Mouse (Mus musculus): ENCODE data around the gene Krt10. TPM values are rescaled to one million over a fixed set of nuclear protein-coding genes. Genes with fewer than 3 reads are reported as not detected.

Krt10 gene
- polyA plus RNA-seq (2015; fragmentation: Nextera tagmentation; extraction: Ambion mirVana) = 11.8 and 18.2 TPM in 2 replicates

- peaks cover 3% of the 10 kb centered on the region; the same call in 1 of the 2 replicates for H3K4me1 ChIP-seq (replicated peaks)
- ATAC-seq (replicated peaks; ENCODE audit: insufficient number of reproducible peaks, insufficient read depth, low FRiP score, low read depth) = no peak
- WGBS = 72% methylated on average over 4 of the region's 4 CpGs
- H3K9ac ChIP-seq = no peak within 1 kb of the TSS
- H3K4me2 ChIP-seq = no peak within 1 kb of the TSS
- peaks cover 7% of the 10 kb centered on the region for H3K27me3 ChIP-seq
- H3K36me3 ChIP-seq = no peaks in the 10 kb centered on the region
- no peak within 1 kb of the TSS for H3K4me3 ChIP-seq
- no peaks in the 10 kb centered on the region for H3K9me3 ChIP-seq (replicated peaks)
- H3K27ac ChIP-seq = no peak within 1 kb of the TSS
Measured at GRCm38 (mm10) chr11:99389264-99389663, at the start of gene Krt10. Krt10 (minus strand) TSS chr11:99389364.

- no peak for ATAC-seq (replicated peaks; ENCODE audit: insufficient number of reproducible peaks, insufficient read depth, low FRiP score, low read depth)
- H3K27me3 ChIP-seq = no peaks in the 10 kb centered on the region
- 21% methylated on average over 10 of the region's 10 CpGs for WGBS
- H3K36me3 ChIP-seq = no peaks in the 10 kb centered on the region
- H3K4me2 ChIP-seq = 0 out of 2 replicates have a peak within 1 kb of the TSS, but pooled peaks have one; percentile 11
- H3K4me1 ChIP-seq (replicated peaks) = peaks cover 4% of the 10 kb centered on the region; the same call in 1 of the 2 replicates
- no peak within 1 kb of the TSS for H3K4me3 ChIP-seq
- no peak within 1 kb of the TSS for H3K9ac ChIP-seq
- no peaks in the 10 kb centered on the region for H3K9me3 ChIP-seq (replicated peaks)
- no peak within 1 kb of the TSS for H3K27ac ChIP-seq
Measured at GRCm38 (mm10) chr11:99437972-99438371, 48.8 kb upstream of the Krt10 start, which contains the start of gene Krt20. Krt20 (minus strand) TSS chr11:99438150.

GRCm38 (mm10) chr11:99436625-99437024 lies 47.5 kb upstream of the Krt10 start:
- Histone ChIP-seq H3K9me3 (replicated peaks) (no peaks in the 10 kb centered on the region), H3K36me3 (no peaks in the 10 kb centered on the region), H3K4me2 (no peak overlapping the region), H3K4me1 (replicated peaks) (peaks cover 4% of the 10 kb centered on the region; the same call in 1 of the 2 replicates), H3K27me3 (no peaks in the 10 kb centered on the region), H3K27ac (no peak overlapping the region), H3K4me3 (no peak overlapping the region), H3K9ac (no peak overlapping the region)
- 47% methylated on average over 4 of the region's 4 CpGs for WGBS
- ATAC-seq (replicated peaks; ENCODE audit: insufficient number of reproducible peaks, insufficient read depth, low FRiP score, low read depth) = no peak

DNA sequence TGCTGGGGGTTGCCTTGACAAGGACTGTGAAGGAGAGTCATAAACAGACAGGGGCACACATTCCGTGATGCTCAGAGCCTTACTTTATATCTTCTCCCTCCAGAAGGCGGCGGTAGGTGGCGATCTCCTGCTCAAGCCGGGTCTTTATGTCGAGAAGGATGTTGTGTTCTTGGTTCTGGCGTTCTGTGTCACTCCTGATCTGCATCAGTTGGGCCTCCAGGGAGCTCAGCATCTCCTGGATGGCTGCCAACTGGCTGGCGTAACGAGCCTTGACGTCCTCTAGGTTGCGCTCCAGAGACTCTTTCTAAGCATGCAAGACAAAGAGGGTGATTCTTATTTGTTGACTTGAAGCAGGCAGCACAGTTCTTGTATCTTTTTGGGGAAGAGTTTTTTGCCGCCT lies 41.5 kb upstream of the Krt10 start:
- ATAC-seq (replicated peaks; ENCODE audit: insufficient number of reproducible peaks, insufficient read depth, low FRiP score, low read depth) = no peak
- Histone ChIP-seq H3K36me3 (no peaks in the 10 kb centered on the region), H3K4me3 (no peak overlapping the region), H3K9ac (no peak overlapping the region), H3K9me3 (replicated peaks) (no peaks in the 10 kb centered on the region), H3K4me2 (no peak overlapping the region), H3K27ac (no peak overlapping the region), H3K27me3 (no peaks in the 10 kb centered on the region), H3K4me1 (replicated peaks) (no peaks in the 10 kb centered on the region)
- 46% methylated on average over 12 of the region's 12 CpGs for WGBS

- Histone ChIP-seq H3K4me1 (replicated peaks) (no peaks in the 10 kb centered on the region), H3K36me3 (no peaks in the 10 kb centered on the region), H3K4me2 (no peak within 1 kb of the TSS), H3K27ac (no peak within 1 kb of the TSS), H3K27me3 (peaks cover 4% of the 10 kb centered on the region), H3K9ac (no peak within 1 kb of the TSS), H3K4me3 (no peak within 1 kb of the TSS), H3K9me3 (replicated peaks) (no peaks in the 10 kb centered on the region)
- WGBS = 71% methylated on average over 10 of the region's 10 CpGs
- ATAC-seq (replicated peaks; ENCODE audit: insufficient number of reproducible peaks, insufficient read depth, low FRiP score, low read depth) = no peak
Measured at GRCm38 (mm10) chr11:99422159-99422558, 33.0 kb upstream of the Krt10 start, which contains the start of gene Krt12. Krt12 (minus strand) TSS chr11:99422259.

- Histone ChIP-seq H3K9ac (no peak overlapping the region), H3K27me3 (peaks cover 9% of the 10 kb centered on the region), H3K9me3 (replicated peaks) (no peaks in the 10 kb centered on the region), H3K4me1 (replicated peaks) (no peaks in the 10 kb centered on the region), H3K36me3 (no peaks in the 10 kb centered on the region), H3K27ac (no peak overlapping the region), H3K4me2 (no peak overlapping the region), H3K4me3 (no peak overlapping the region)
- WGBS = 33% methylated on average over 10 of the region's 10 CpGs
- no peak for ATAC-seq (replicated peaks; ENCODE audit: insufficient number of reproducible peaks, insufficient read depth, low FRiP score, low read depth)
Measured at GRCm38 (mm10) chr11:99420586-99420985, 31.4 kb upstream of the Krt10 start.

DNA sequence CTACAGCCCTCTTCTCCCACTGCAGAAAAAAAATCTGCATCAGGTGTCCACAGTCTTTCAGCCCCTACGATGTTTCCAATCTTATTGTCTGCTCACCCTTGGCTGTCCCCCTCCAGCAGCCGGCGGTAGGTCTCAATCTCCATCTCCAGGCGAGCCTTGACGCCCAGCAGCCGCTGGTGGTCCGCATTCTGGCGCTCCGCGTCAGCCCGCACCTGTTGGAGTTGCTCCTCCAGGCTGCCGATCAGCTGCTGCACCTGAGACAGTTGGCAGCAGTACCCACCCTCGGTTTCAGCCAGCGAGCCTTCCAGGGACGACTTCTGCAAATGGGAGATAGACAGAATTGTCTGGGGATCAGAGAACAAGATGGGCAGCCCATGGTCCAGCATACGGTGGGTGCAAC lies 28.7 kb upstream of the Krt10 start:
- H3K4me3 ChIP-seq = no peak overlapping the region
- no peak overlapping the region for H3K27ac ChIP-seq
- no peak overlapping the region for H3K9ac ChIP-seq
- H3K9me3 ChIP-seq (replicated peaks) = no peaks in the 10 kb centered on the region
- H3K4me1 ChIP-seq (replicated peaks) = no peaks in the 10 kb centered on the region
- no peak overlapping the region for H3K4me2 ChIP-seq
- WGBS = 67% methylated on average over 16 of the region's 16 CpGs
- H3K36me3 ChIP-seq = no peaks in the 10 kb centered on the region
- ATAC-seq (replicated peaks; ENCODE audit: insufficient number of reproducible peaks, insufficient read depth, low FRiP score, low read depth) = no peak
- peaks cover 9% of the 10 kb centered on the region for H3K27me3 ChIP-seq

DNA sequence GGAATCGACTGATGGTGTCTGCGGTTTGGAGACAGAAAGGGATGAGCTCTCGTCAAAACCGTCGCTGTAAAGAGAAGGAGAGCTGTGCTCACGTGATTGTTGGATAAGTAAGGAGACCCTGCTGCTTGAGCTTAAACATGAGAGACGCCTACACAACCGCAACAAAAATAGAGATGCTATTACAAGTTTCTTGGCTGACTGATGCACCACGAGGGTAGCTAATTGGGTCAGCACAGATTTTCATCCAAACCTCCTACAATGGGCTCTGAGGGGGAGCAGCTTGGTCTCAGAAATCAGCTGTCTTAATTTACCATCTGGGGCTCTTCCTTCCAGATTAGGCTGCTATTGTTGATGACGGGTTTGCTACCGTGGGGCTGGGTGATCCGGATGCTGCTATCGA lies 27.7 kb upstream of the Krt10 start:
- Histone ChIP-seq H3K4me3 (no peak overlapping the region), H3K36me3 (no peaks in the 10 kb centered on the region), H3K27ac (no peak overlapping the region), H3K4me1 (replicated peaks) (no peaks in the 10 kb centered on the region), H3K27me3 (peaks cover 7% of the 10 kb centered on the region), H3K4me2 (no peak overlapping the region), H3K9me3 (replicated peaks) (no peaks in the 10 kb centered on the region), H3K9ac (no peak overlapping the region)
- WGBS = 80% methylated on average over 13 of the region's 13 CpGs
- ATAC-seq (replicated peaks; ENCODE audit: insufficient number of reproducible peaks, insufficient read depth, low FRiP score, low read depth) = no peak

- Histone ChIP-seq H3K4me3 (no peak overlapping the region), H3K4me1 (replicated peaks) (no peaks in the 10 kb centered on the region), H3K9me3 (replicated peaks) (no peaks in the 10 kb centered on the region), H3K9ac (no peak overlapping the region), H3K27ac (no peak overlapping the region), H3K27me3 (peaks cover 5% of the 10 kb centered on the region), H3K36me3 (no peaks in the 10 kb centered on the region), H3K4me2 (no peak overlapping the region)
- 83% methylated on average over 13 of the region's 13 CpGs for WGBS
- ATAC-seq (replicated peaks; ENCODE audit: insufficient number of reproducible peaks, insufficient read depth, low FRiP score, low read depth) = no peak
Measured at GRCm38 (mm10) chr11:99414463-99415147, 25.4 kb upstream of the Krt10 start.

DNA sequence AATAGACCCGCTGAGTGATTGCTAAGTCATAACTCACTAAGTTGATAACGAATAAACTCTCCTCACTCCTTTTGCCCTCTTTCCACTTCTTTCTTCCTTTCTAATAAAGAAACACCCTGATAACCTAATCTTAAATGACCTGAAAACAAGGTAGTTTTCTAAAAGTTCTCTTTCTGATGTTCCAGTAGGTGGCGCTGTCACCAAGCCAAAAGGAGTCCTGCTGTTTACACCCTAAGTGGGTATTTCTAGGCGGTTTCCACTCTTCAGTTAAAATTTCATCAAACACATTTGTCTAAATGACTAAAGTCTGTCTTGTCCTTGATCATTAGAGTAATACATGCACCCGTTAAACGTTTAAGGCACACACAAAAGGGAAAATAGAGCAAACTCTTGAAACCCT lies 24.1 kb upstream of the Krt10 start:
- H3K4me3 ChIP-seq = no peak overlapping the region
- WGBS = 23% methylated on average over 6 of the region's 6 CpGs
- no peak overlapping the region for H3K4me2 ChIP-seq
- H3K36me3 ChIP-seq = no peaks in the 10 kb centered on the region
- no peak overlapping the region for H3K27ac ChIP-seq
- H3K9ac ChIP-seq = no peak overlapping the region
- no peak for ATAC-seq (replicated peaks; ENCODE audit: insufficient number of reproducible peaks, insufficient read depth, low FRiP score, low read depth)
- peaks cover 10% of the 10 kb centered on the region for H3K27me3 ChIP-seq
- no peaks in the 10 kb centered on the region for H3K9me3 ChIP-seq (replicated peaks)
- H3K4me1 ChIP-seq (replicated peaks) = no peaks in the 10 kb centered on the region

DNA sequence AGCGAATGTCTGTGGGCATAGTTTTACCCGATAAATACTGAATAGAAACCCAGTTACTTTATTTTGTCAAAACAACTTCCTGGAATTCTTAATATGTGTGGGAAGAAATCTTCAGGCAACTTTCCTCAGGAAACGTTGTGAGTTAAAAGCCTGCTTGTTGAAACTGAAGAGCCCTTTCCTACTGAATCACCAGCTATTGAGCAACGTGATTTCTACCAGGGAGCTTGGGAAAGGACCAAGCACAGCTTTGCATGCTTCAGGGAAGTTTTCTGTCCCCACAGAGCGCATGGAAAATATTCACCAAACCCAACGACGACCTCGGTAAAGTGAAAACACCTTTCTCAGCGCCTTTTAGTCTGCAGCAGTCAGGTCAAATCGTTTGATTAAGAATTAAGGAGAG lies 17.0 kb upstream of the Krt10 start:
- no peak overlapping the region for H3K27ac ChIP-seq
- no peak overlapping the region for H3K9ac ChIP-seq
- no peak overlapping the region for H3K4me2 ChIP-seq
- no peak overlapping the region for H3K4me3 ChIP-seq
- H3K27me3 ChIP-seq = peaks cover 17% of the 10 kb centered on the region
- 63% methylated on average over 10 of the region's 10 CpGs for WGBS
- no peaks in the 10 kb centered on the region for H3K36me3 ChIP-seq
- no peak for ATAC-seq (replicated peaks; ENCODE audit: insufficient number of reproducible peaks, insufficient read depth, low FRiP score, low read depth)
- H3K4me1 ChIP-seq (replicated peaks) = no peaks in the 10 kb centered on the region
- H3K9me3 ChIP-seq (replicated peaks) = no peaks in the 10 kb centered on the region

DNA sequence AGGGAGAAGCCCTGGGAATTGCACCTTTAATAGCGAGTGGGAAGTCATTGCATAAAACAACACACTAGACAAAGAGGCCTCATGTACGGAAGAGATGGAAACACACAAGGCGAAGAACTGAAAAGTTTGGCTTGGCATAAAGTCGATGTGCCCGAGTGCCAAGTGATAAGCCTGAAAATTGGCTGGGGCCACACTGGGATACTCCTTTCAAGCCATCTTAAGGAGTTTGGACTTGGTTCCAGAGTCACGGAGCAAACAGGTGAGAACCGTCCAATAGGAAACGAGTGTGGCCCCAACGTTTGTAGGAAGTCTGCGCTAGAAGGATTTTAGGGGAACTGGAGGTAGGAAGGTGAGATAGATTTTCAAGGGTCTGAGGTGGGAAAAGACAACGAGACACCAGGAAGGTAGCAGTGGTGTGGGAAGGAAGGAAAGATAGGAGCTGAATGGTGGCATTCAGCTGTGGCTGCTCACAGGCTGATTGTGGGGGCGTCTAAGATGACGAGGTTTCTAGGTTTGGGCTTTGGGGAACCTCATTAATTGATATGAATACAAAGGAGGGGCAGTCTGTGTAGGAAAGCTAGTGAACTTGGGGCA lies 10.9 kb upstream of the Krt10 start:
- no peak for ATAC-seq (replicated peaks; ENCODE audit: insufficient number of reproducible peaks, insufficient read depth, low FRiP score, low read depth)
- Histone ChIP-seq H3K4me2 (no peak overlapping the region), H3K27ac (no peak overlapping the region), H3K4me3 (no peak overlapping the region), H3K4me1 (replicated peaks) (no peaks in the 10 kb centered on the region), H3K9me3 (replicated peaks) (no peaks in the 10 kb centered on the region), H3K9ac (no peak overlapping the region), H3K27me3 (peaks cover 34% of the 10 kb centered on the region), H3K36me3 (no peaks in the 10 kb centered on the region)
- WGBS = 71% methylated on average over 13 of the region's 13 CpGs
